Mouse (Mus musculus) limb, embryonic 12.5 days (tissue): ENCODE measurements around the gene Fam207a. TPM values are rescaled to one million over a fixed set of nuclear protein-coding genes. Genes with fewer than 3 reads are reported as not detected.

ENCODE experiments used
- ATAC-seq: fragments of 200-750 bp; cut with Nextera tagmentation; 2 replicates; pipeline ENCODE4 v1.8.0; 2017; ENCODE audit warnings: low read depth, moderate TSS enrichment; ENCODE audit not compliant: insufficient number of reproducible peaks, insufficient read depth, low FRiP score, low TSS enrichment
- H3K27ac ChIP-seq: fragments of 300-500 bp; sonication (generic); 2 replicates; pipeline ENCODE4 v1.5.1; 2016; ENCODE audit warnings: mild to moderate bottlenecking, moderate library complexity
- H3K27me3 ChIP-seq: fragments of 300-500 bp; sonication (generic); 2 replicates; pipeline ENCODE4 v1.6.1; 2016; ENCODE audit warnings: mild to moderate bottlenecking, moderate library complexity
- H3K36me3 ChIP-seq: fragments of 300-500 bp; sonication (generic); 2 replicates; pipeline ENCODE4 v1.6.1; 2016; ENCODE audit warnings: mild to moderate bottlenecking, moderate library complexity
- H3K4me1 ChIP-seq: fragments of 300-500 bp; sonication (generic); replicated peaks from 2 replicates; pipeline ENCODE4 v1.6.1; 2016
- H3K4me2 ChIP-seq: fragments of 300-500 bp; sonication (generic); 2 replicates; pipeline ENCODE4 v1.6.1; 2016; ENCODE audit warnings: mild to moderate bottlenecking, moderate library complexity
- H3K4me3 ChIP-seq: fragments of 300-500 bp; sonication (generic); replicated peaks from 2 replicates; pipeline ENCODE4 v1.5.1; 2016; ENCODE audit warnings: mild to moderate bottlenecking
- H3K9ac ChIP-seq: fragments of 300-500 bp; sonication (generic); replicated peaks from 2 replicates; pipeline ENCODE4 v1.6.1; 2016; ENCODE audit warnings: mild to moderate bottlenecking, moderate library complexity
- H3K9me3 ChIP-seq: fragments of 300-500 bp; sonication (generic); 2 replicates; pipeline ENCODE4 v1.6.1; 2016; ENCODE audit warnings: mild to moderate bottlenecking, moderate library complexity
- WGBS: fragments of 180-500 bp; shearing (Covaris S2); methylation state at CpG from one replicate; pipeline ENCODE4 v1.1.7; 2016; 5-methylcytosine and 5-hydroxymethylcytosine counted together
- polyA plus RNA-seq: library from polyadenylated mRNA; unstranded; fragments of >200 nt; fragmentation: Nextera tagmentation; extraction: Ambion mirVana; gene quantifications from 2 replicates; pipeline ENCODE4 v1.2.1, GENCODE M21; 2016

Gene Fam207a
- polyA plus RNA-seq, 1 experiment from 2014 or later: 46.9 TPM

DNA sequence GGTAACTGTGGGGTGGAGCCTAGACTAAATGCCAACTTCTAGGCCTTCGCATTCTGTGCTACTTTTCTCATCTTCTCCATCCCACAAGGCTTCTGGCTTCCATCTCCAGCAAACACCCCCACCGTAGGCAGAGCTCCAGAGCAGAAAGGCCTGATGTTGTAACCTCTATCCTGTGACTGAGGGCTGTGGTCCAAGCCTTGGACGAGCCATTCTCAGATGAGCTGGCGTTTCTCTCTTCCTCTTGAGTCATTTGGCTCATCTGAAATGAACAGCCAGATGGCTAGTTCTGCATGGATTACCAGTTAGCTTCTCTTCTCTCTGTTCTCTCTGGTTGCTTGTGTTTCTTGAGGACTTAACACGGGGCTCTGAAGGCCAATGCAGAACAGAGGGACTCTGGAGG, 29.3 kb upstream of the Fam207a start:
- no peak for ATAC-seq
- no peak overlapping the region for H3K4me2 ChIP-seq
- no peak overlapping the region for H3K4me3 ChIP-seq
- no peaks in the 10 kb centered on the region for H3K9me3 ChIP-seq
- no peaks in the 10 kb centered on the region for H3K27me3 ChIP-seq
- H3K9ac ChIP-seq: no peak overlapping the region
- no peaks in the 10 kb centered on the region for H3K36me3 ChIP-seq
- WGBS: 81% methylated on average over 5 of the region's 5 CpGs
- H3K27ac ChIP-seq: no peak overlapping the region
- no peaks in the 10 kb centered on the region for H3K4me1 ChIP-seq

DNA sequence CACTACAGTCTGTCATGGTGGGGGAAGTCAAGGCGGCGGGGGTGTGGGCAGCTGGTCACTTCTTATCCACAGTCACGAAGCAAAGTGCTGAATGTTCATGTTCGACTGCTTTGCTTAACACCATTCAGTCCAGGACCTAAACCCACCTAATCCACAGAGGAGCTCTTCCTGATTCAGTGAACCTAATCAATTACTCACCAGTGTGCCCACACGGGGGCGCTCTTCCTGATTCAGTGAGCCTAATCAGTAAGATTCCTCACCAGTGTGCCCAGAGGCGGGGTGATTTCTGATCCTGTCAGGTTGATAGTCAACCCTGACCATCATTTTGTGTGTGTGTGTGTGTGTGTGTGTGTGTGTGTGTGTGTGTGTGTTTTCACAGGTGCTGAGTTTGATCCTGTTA, 27.6 kb upstream of the Fam207a start:
- no peaks in the 10 kb centered on the region for H3K4me1 ChIP-seq
- no peaks in the 10 kb centered on the region for H3K9me3 ChIP-seq
- H3K36me3 ChIP-seq: no peaks in the 10 kb centered on the region
- no peak for ATAC-seq
- H3K4me2 ChIP-seq: no peak overlapping the region
- no peak overlapping the region for H3K4me3 ChIP-seq
- no peaks in the 10 kb centered on the region for H3K27me3 ChIP-seq
- H3K9ac ChIP-seq: no peak overlapping the region
- 39% methylated on average over 7 of the region's 7 CpGs for WGBS
- H3K27ac ChIP-seq: no peak overlapping the region

DNA sequence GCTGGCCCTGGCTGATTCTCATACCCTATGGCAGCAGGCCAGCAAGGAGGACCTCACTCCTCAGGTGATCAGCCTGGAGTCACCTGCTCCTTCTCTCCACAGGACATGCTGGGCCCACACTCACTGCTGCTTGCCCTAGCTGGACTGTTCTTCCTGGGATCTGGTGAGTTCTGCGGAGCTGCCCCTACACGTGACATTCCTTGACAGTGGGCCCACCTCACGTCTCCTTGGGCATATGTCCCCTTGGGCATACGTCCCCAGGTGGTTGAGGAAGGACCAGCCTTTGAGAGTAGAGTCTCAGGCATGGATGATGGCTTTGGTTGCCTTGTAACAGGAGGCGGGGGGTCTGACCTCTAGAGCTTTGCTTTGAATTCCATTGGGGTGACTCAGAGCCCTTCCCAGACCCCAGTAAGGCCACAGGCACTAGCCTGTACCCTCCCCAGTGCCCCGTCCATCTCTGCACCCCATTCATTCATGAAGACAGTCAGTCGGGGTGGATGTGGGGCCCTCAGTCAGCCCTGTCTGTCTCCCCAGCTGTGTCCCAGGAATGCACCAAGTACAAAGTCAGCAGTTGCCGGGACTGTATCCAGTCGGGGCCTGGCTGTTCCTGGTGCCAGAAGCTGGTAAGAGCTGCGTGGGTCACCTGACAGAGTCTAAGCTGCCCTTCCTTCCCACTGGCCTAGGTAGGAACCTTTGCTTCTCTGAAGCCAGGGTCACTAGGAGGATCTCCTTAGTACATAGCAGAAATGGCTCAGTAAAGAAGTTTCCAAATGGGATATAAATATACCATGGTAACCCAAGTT, 26.5 kb upstream of the Fam207a start:
- WGBS: 81% methylated on average over 10 of the region's 10 CpGs
- no peak for ATAC-seq
- Histone ChIP-seq H3K4me1 (no peaks in the 10 kb centered on the region), H3K36me3 (no peaks in the 10 kb centered on the region), H3K9me3 (no peaks in the 10 kb centered on the region), H3K27me3 (no peaks in the 10 kb centered on the region), H3K4me3 (no peak overlapping the region), H3K9ac (no peak overlapping the region), H3K27ac (no peak overlapping the region), H3K4me2 (no peak overlapping the region)

GRCm38 (mm10) chr10:77540576-77541102, 25.1 kb upstream of the Fam207a start:
- no peaks in the 10 kb centered on the region for H3K4me1 ChIP-seq
- H3K9me3 ChIP-seq: no peaks in the 10 kb centered on the region
- no peak overlapping the region for H3K9ac ChIP-seq
- WGBS: 79% methylated on average over 4 of the region's 4 CpGs
- no peak overlapping the region for H3K27ac ChIP-seq
- no peak overlapping the region for H3K4me2 ChIP-seq
- no peaks in the 10 kb centered on the region for H3K36me3 ChIP-seq
- ATAC-seq: no peak
- no peaks in the 10 kb centered on the region for H3K27me3 ChIP-seq
- no peak overlapping the region for H3K4me3 ChIP-seq

GRCm38 (mm10) chr10:77539320-77539945, 23.8 kb upstream of the Fam207a start:
- H3K9me3 ChIP-seq: no peaks in the 10 kb centered on the region
- no peaks in the 10 kb centered on the region for H3K27me3 ChIP-seq
- no peak overlapping the region for H3K4me3 ChIP-seq
- WGBS: 86% methylated on average over 7 of the region's 7 CpGs
- H3K9ac ChIP-seq: no peak overlapping the region
- no peak for ATAC-seq
- no peaks in the 10 kb centered on the region for H3K4me1 ChIP-seq
- no peak overlapping the region for H3K4me2 ChIP-seq
- no peak overlapping the region for H3K27ac ChIP-seq
- no peaks in the 10 kb centered on the region for H3K36me3 ChIP-seq

DNA sequence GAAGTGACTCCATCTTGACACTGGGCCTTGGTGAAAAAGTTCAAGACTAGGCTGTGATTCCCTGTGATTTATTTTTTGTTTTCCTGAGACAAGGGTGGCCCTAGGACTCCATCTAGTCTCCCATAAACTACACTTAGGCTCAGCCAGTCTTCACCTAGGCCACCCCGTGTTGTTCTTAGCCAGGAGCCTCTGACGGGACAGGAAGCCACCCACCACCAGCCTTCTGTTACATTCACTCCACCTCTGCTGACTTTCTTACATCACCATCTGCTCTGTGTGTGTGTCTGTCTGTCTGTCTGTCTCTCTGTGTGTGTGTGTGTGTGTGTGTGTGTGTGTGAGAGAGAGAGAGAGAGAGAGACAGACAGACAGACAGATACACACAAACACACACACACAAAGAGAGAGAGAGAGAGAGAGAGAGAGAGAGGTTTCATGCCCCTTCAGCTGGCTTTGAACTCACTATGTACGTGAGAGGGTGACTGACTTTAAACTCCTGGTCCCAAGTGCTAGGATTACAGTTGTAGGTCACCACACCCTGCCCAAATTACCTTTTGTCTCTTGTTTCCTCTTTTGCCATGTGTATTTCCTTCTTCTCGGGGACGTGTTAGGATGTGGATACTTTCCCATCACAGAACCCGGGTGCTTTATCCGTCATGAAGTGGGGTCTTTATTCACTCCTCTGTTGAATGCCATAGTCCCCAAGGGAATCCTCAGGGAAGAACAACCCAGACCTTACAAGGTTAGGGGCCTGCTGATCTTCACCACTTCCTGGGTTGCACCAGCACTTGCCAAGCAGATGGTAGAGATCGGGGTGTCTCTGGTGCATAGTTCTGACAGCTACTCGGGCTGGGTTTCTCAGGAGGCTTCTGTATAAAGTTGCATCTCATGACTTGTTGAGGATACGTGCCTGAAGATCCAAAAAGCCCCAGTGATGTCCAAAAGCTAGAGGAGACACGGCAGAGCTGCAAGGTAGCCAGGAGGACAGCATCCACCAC, 21.9 kb upstream of the Fam207a start:
- H3K4me2 ChIP-seq: no peak overlapping the region
- no peak overlapping the region for H3K9ac ChIP-seq
- no peaks in the 10 kb centered on the region for H3K36me3 ChIP-seq
- no peaks in the 10 kb centered on the region for H3K27me3 ChIP-seq
- H3K27ac ChIP-seq: no peak overlapping the region
- H3K9me3 ChIP-seq: no peaks in the 10 kb centered on the region
- H3K4me3 ChIP-seq: no peak overlapping the region
- no peaks in the 10 kb centered on the region for H3K4me1 ChIP-seq
- WGBS: 82% methylated on average over 11 of the region's 11 CpGs
- no peak for ATAC-seq

DNA sequence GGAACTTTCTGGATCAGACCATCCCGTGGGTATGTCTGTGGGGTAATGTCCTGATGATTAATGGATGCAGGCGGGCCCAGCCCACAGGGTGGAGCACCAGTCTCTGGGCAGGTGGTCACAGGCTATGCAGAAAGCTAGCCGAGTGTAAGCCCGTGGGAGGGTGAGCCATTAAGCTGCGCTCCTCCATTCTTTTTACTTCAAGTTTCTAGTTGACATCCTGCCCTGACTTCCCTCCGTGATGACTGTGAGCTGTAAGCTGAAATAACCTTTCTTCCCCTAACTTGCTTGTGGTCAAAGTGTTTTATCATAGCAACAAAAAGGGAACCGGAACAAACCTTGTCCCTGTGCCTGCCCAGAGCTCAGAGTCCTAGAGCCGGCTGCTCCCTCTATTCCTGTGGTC, 21.1 kb upstream of the Fam207a start:
- WGBS: 67% methylated on average over 8 of the region's 8 CpGs
- Histone ChIP-seq H3K27ac (no peak overlapping the region), H3K4me2 (no peak overlapping the region), H3K4me1 (no peaks in the 10 kb centered on the region), H3K36me3 (no peaks in the 10 kb centered on the region), H3K9me3 (0 out of 2 replicates have a peak, but pooled peaks cover 3% of the 10 kb centered on the region), H3K4me3 (no peak overlapping the region), H3K27me3 (no peaks in the 10 kb centered on the region), H3K9ac (no peak overlapping the region)
- no peak for ATAC-seq

DNA sequence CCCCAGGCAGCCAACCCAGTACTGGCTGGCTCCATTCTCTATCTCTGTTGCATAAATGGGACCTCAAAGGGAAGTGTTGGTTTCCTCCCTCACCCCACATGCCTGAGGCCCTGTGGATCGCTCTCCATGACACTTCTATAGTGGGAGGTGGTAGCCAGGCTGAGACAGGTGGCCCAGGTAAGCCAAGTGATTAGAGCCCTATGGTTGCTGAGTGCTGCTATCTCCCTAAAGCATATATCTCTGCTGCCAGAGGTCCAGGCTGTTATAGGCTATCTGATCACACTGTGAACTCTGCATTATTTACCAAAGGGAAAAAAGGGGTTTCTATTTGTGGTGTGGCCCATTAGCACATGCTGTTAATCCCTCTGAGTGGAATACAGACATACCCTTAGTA, 16.4 kb upstream of the Fam207a start:
- WGBS: 79% methylated on average over 1 of the region's 1 CpGs
- no peak for ATAC-seq
- no peaks in the 10 kb centered on the region for H3K4me1 ChIP-seq
- no peak overlapping the region for H3K27ac ChIP-seq
- H3K36me3 ChIP-seq: no peaks in the 10 kb centered on the region
- H3K27me3 ChIP-seq: no peaks in the 10 kb centered on the region
- H3K4me3 ChIP-seq: no peak overlapping the region
- H3K9me3 ChIP-seq: 0 out of 2 replicates have a peak, but pooled peaks cover 3% of the 10 kb centered on the region
- no peak overlapping the region for H3K4me2 ChIP-seq
- no peak overlapping the region for H3K9ac ChIP-seq

DNA sequence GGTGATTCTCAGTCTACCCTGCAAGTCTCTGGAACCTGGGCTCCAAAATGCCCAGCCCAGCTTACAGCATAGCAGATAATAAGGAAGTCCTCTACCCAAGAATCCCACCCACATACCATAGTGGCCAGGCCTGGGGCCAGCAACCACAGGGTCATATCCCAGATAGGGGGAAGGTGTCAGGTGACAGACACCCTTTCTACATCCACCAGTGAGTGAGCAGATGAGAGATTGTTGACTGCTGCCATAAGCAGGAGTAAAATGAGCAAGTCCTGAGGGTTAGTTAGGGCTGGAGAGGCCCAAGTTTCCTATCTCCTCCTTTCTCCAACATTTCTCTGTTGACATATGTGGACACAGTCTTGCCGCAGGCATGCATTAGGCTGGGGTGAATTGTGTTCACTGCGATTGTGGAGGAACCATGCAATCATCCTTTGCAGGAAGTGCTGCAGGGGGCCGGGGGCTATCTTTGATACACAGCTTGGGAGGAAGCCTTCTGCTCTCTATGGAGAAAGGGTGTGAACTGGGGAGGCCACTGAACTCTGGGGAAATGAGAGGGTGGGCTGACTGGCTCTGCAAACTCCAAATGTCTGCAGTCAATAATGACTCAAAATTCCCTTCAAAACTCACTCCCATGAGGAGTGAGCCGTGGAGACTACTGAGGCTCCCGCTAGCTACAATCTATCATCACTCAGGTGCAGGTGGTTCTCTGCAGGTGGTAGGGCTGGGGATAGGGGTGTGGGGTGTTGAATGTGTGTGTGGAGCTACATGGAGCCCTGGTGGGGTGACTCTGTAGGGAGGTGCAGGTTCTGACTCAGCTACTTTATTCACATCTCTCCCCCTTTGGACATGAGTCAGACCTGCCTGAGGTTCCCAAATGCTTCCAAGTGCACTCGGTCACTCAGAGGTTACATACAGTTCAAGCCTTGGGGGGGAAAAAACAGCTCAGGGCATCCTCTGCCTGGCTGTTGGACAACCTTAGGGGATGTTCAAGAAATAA, 15.7 kb upstream of the Fam207a start:
- H3K4me3 ChIP-seq: no peak overlapping the region
- H3K4me1 ChIP-seq: no peaks in the 10 kb centered on the region
- no peaks in the 10 kb centered on the region for H3K27me3 ChIP-seq
- no peak overlapping the region for H3K27ac ChIP-seq
- H3K4me2 ChIP-seq: no peak overlapping the region
- WGBS: 75% methylated on average over 6 of the region's 6 CpGs
- no peak for ATAC-seq
- 0 out of 2 replicates have a peak, but pooled peaks cover 3% of the 10 kb centered on the region for H3K9me3 ChIP-seq
- H3K9ac ChIP-seq: no peak overlapping the region
- no peaks in the 10 kb centered on the region for H3K36me3 ChIP-seq

DNA sequence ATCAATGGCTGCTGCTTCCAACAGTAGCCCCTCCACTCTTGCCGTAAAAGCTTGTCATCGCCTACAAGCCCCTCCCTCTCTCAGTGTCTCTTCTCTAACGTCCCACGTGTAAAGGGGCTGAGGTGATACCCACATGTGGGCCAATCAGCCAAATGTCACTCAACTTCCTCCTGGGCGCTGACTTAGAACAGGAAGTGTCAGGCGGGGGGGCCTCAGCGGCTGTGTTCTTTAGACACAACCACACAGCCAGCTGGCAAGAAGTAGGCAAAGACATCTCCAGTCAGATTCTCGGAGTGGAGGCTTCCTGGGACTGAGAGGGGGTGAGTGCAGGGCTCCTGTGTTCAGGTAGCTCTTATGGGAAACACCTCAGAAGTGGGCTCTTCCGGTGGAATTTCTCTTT, 14.6 kb upstream of the Fam207a start, which contains the start of gene Itgb2:
TSS of gene Itgb2 (plus strand) at position 113 of the 400 bp plus-strand sequence.
- no peak for ATAC-seq
- no peak within 1 kb of the TSS for H3K4me2 ChIP-seq
- H3K4me1 ChIP-seq: no peaks in the 10 kb centered on the region
- no peak within 1 kb of the TSS for H3K27ac ChIP-seq
- no peaks in the 10 kb centered on the region for H3K36me3 ChIP-seq
- no peak within 1 kb of the TSS for H3K4me3 ChIP-seq
- 0 out of 2 replicates have a peak, but pooled peaks cover 3% of the 10 kb centered on the region for H3K9me3 ChIP-seq
- 63% methylated on average over 9 of the region's 9 CpGs for WGBS
- no peak within 1 kb of the TSS for H3K9ac ChIP-seq
- H3K27me3 ChIP-seq: no peaks in the 10 kb centered on the region
